Mouse (Mus musculus) adrenal gland, adult 8-10 months (tissue): Measurements from ENCODE around the gene Ipo4. TPM values are rescaled to one million over a fixed set of nuclear protein-coding genes. Genes with fewer than 3 reads are reported as not detected.
A peak's percentile ranks its signal among the peaks of the same experiment; 100 is the strongest.

Experiments used
- DNase-seq: peaks from one replicate; pipeline ENCODE4 v3.0.0; 2022
- total RNA-seq, 4 experiments: library from RNA; stranded (reverse); gene quantifications; 2 replicates each; pipeline ENCODE4 v1.2.4; 2022

Ipo4 gene
- total RNA-seq, 4 experiments from 2014 or later = 93.7 to 140 (median 111) TPM

DNA sequence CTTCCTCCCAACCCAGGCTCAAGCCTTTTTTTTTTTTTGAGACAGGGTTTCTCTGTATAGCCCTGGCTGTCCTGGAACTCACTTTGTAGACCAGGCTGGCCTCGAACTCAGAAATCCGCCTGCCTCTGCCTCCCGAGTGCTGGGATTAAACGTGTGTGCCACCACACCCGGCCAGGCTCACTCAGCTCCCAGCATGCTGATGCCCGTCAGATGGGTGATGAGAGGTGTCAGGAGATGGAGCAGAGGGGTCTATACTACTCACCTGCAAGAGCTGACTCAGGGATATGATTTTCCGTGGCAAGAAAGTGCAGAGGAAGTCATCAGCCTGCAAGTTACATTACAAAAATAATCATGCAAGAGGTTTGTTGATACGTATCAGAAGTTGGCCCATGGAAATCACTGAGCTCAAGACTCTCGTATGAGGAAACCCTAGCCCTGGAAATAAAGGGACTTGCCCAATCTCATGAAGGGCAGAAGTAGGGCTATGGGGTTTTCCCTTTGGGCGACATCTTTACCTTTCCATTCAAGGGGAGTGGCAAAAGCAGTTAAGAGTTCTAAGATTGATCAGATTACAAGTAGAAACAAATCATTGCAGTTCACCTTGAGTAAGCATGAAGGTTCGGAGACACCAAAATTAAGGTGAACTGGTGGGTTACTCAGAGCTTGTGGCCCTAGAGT lies 45.8 kb downstream of the Ipo4 start:
- no peak for DNase-seq

DNA sequence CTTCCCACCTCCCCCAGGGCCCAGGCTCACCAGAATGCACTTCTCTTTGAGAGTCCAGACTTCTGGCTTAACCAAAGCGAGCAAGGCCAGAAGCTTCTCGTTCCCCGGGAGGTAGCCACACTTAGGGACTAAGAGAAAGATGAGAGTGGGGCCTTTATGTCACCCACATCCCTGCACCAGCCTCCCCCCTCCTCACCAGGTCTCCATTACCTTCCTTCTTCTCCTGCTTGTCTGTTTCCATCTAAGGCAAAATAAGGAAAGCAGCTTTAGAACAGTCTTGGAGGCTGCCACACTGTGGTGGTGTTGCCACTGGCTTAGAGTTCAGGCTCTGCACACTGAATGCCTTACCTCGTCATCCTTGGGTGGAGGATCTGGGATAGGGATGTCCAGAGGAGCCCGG lies 46.5 kb downstream of the Ipo4 start:
- DNase-seq = no peak

DNA sequence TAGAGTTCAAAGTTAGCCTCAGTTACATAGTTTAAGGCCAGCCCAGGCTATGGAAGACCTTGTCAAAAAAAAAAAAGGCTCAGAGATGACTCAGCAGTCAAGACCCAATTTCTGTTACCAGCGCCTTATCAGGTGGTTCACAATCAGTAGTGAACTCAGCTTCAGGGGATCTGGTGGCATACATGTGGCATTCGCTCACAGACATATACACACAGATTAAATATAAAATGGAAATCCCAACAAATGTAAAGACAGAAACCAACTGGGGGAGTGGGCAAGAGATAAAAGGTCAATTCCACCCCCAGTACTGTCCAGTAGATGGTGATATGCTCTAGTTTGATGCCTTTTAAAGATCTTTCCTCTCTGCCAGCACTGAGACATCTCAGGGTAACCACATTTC lies 49.6 kb downstream of the Ipo4 start:
- DNase-seq = no peak

DNA sequence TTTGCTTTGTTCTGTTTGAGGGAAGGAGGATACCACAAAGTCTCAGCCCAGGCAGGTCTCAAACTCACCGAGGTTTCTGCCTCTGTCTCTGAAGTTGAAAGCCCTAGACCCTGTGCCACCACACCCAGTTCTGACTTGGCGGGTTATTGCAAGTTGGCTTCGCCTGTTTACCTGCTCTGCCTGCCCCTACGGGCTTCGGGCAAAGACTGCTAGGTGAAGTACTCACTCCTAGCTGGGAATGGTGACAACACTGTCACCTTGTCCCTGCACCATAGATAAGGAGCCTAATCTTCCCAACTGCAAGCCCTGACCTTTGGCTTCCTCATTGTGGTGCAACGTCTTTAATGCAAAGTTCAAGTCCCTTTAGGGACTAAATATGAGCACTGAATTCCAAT lies 50.2 kb downstream of the Ipo4 start:
- no peak for DNase-seq

DNA sequence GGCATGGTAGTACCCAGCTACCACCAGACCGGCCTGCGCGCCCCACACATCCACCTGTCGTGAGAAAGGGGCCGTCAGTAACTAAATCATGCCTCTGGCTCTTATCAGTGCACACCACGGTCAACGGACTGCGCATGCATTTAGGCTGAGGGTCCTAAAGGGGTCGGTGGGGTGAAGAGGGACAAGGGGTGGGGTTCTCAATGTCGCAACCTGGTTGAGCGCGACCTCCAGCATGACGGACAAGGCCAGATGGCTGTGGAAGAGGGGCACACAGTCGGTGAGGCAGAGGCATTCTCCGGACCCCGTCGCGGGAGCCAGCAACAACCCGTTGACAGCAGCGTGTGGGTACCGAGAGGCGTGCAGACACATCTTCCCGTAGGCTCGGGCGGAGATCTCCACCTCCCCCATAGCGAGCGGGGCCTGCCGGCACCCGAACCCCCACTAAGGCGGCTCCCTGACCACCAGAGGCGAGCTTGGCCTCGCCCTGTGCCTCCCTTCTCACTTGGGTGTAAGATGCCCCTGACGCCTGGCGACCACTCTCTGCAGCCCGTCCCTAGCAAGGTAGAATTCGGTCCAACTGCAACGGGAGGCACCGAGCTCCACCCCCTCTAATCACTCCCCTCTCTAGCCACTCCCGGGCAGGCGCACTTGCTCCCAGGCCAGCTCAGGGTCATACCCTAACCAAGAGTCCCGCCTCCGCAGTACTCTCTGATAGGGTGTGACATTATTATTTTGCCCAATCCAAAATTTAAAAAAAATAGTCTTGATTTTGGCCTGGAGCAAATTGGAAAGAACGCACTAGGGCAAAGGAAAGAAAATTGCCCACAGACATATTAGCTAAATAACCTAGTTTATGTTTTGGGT lies 50.8 kb downstream of the Ipo4 start, which contains the start of gene Emc9:
Emc9 (minus strand) TSS at position 601 of the 864 bp plus-strand sequence.
- DNase-seq = peak; percentile 84

DNA sequence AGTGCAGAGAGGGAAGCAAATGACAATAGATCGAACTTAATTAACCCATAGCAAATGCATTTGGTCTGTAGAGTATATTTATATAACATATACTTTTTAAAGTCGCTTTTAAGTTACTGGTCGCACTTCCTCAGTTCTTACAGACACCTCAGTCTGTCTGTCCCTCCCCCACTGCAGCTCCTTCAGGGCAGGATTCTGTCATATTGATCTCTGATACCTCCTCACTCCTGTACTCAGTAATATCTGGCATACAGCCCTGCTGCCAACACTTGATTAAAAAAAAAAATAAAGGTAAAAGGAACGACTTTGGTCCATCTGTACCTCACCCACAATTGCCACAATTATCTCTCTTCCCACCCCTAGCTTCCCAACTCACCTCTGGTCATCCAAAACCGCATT lies 51.5 kb downstream of the Ipo4 start:
- DNase-seq = no peak

DNA sequence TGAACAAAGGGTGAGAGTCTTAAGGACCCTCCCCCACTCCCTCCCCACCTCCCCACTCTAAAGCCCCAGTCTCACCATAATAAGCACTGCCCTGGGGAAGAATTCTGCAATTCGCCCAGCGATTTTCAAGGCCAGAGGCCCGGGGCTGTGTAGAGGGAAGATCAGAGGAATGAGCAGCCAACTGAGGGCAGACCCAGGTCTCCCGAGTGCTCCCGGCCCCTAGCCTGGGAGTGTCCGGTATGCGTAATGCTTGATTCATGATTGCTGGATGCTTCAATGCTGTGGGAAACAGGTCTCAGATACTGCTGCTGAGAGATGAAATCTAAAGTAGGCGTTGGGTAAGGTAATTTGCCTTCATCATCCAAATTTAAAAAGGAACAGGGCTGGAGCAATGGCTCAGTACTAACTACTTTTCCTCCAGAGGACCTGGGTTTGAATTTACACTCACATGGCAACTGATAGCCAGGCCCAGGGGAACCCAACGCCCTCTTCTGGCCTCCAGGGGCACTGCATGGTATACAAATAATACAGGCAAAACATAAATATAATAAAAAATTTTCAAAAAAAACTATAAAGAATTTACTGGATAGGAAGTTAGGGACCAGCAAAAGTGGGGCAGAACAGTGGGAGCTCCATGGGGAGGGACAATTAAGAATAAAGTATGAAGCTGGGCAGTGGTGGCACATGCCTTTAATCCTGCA lies 53.6 kb downstream of the Ipo4 start:
- DNase-seq = no peak

DNA sequence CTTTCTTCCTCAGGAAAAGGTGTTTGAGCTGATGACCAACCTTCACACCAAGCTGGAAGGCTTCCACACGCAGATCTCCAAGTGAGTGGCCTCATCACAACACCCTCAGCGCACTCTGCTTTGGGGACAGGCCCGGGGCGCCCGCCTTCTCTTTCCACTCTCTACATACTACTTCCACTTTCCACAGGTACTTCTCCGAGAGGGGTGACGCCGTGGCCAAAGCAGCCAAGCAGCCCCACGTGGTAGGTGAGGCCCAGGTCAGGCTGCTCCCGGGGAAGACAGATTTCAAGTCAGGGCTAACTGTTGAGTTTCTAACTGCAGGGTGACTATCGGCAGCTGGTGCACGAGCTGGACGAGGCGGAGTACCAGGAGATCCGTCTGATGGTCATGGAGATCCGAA lies 55.0 kb downstream of the Ipo4 start:
- no peak for DNase-seq

DNA sequence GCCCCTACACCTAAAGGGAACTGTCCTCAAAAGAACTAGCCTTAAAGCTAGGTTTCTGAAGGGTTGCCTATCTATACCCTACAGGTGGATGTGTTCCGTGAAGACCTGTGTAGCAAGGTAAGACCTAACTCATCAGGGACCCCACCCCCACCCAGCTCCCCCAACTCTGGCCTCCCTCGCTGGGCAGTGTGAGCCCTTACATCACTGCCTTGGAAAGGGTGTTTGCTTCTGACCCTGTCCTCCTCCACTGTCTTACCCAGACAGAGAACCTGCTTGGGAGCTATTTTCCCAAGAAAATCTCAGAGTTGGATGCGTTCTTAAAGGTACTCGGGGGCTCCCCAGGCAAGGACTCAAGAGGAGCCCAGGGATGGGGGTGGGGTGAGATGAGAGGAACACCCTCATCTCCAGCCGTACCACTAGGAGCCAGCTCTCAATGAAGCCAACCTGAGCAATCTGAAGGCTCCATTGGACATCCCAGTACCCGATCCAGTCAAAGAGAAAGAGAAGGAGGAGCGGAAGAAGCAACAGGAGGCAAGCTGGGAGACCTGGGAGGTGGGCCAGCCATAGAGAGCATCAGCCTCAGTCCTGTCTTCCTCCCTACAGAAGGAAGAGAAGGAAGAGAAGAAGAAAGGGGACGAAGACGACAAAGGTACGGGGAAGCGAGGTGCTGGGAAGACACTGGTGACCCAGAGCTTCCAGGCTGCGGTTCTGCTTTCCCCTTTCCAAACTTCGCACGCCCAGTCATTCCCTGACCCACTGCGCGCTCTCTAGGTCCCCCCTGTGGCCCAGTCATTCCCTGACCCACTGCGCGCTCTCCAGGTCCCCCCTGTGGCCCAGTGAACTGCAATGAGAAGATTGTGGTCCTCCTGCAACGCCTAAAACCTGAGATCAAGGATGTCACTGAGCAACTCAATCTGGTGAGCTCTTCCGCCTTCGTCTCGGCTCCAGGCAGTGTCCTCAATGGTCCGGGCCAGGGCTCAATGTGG lies 56.0 kb downstream of the Ipo4 start:
- DNase-seq = no peak

DNA sequence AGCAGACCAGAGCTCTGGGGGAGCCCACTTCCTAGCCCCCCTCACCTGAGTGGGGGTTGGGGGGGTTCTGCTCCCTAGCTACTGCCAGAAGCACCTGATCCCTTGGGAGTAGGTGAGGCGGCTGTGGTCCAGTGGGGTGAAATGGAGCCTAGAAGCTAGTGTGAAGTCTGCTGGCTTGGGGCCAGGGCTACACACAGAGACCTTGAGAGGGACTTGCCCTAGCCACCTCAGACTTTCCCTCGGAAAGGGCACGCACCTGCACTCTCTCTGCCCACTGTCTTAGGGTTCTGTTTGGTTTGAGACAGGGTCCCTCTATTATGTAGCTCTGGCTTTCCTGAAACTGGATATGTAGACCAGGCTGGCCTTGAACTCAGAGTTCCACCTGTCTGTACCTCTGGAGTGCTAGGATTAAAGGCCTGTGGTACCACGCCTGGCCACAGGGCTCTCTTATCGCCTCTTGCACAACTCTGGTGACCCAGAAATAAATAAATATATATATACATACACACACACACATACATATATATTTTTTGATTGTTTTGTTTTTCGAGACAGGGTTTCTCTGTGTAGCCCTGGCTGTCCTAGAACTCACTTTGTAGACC lies 57.0 kb downstream of the Ipo4 start:
- peak; percentile 81 for DNase-seq

DNA sequence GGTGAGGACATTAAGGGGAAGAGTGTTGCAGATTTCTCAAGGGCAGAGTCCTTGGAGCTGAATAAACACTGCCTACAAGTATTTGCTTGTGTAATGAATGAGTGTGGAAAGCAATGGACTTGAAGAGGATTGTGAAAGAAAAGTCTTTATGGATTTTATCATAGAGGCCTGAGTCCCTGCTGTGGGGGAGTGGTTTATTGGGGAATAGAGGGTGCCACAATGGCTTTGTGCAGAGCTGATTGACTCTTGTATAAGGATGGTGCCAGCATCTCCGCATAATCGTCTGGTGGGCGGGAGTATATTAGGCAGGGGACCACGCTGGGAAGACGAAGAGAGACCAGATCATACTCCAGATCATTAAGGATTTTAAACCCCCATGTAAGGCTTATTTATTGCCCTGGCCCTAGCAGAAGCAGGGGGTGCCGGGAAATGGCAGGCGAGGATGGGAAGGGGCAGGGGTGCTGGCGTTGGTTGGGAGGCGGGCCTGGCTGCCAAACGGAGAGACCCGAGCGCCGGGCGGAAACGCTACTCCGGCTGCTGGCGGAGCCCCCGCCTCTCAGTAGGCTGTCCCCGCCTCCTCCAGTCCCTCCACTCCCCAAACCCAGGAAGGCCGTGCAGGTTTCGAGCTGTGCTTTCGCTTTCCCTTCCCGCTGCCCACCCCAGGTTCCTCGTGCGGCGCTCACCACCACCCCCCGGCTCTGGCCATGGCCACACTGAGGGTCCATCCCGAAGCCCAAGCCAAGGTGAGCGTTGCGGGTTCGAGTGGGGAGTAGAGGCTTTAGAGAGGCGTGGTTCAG lies 57.7 kb downstream of the Ipo4 start, which contains the start of gene Psme1:
Psme1 (plus strand) TSS at position 253 of the 797 bp plus-strand sequence.
- DNase-seq = peak; percentile 85

DNA sequence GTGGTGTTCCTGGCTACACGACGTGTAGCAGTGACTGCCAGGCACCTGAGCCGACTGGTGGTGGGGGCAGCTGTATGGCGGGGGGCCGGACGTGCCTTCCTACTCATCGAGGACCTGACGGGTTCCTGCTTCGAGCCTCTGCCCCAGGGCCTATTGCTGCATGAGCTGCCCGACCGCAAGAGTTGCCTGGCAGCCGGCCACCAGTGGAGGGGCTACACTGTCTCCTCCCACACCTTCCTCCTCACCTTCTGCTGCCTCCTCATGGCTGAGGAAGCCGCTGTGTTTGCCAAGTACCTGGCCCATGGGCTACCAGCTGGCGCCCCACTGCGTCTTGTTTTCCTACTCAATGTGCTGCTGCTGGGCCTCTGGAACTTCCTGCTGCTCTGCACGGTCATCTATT lies 59.4 kb downstream of the Ipo4 start:
- DNase-seq = no peak

DNA sequence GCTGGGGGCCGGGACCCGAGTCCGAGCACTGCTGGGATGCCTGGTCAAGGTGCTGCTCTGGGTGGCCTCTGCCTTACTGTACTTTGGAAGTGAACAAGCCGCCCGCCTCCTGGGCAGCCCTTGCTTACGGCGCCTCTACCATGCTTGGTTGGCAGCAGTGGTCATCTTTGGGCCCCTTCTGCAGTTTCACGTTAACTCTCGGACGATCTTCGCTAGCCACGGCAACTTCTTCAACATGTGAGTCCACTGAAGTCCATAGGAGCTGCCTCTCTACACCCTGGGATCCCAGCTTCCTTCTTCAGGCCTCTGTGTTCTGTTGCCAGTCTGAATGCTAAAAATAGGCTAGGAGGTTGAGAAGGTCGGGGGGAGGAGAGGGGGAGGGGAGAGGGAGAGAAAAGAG lies 60.0 kb downstream of the Ipo4 start:
- DNase-seq = no peak

Other genes with a start within 250 kb of the Ipo4 start
- gene Dhrs4, start 157.2 kb downstream of the Ipo4 start, total RNA-seq = 10 to 100 TPM; 51.9 to 72.7 (median 66.9) TPM
- gene Carmil3, start 145.3 kb downstream of the Ipo4 start, total RNA-seq = 10 to 100 TPM in 2 of 4 experiments, 1 to 10 TPM in 2; 5.7 to 14.0 (median 8.6) TPM
- gene Cpne6, start 125.5 kb downstream of the Ipo4 start, total RNA-seq = under 1 TPM; 0.09 to 0.35 (median 0.27) TPM
- gene Nrl, start 111.0 kb downstream of the Ipo4 start, total RNA-seq = not detected
- 10 to 100 TPM; 36.5 to 44.6 (median 40.6) TPM for gene Pck2, start 95.7 kb downstream of the Ipo4 start, total RNA-seq
- gene Dcaf11, start 76.0 kb downstream of the Ipo4 start, total RNA-seq = 100 to 1,000 TPM; 146 to 159 (median 158) TPM
- 1 to 10 TPM in 1 of 4 experiments, under 1 TPM in 2, not detected in 1; 0.70 to 1.2 (median 0.81) TPM for gene A730061H03Rik, start 75.6 kb downstream of the Ipo4 start, total RNA-seq
- gene Fitm1, start 60.3 kb downstream of the Ipo4 start, total RNA-seq = under 1 TPM; 0.74 to 0.98 (median 0.85) TPM
- 100 to 1,000 TPM; 253 to 384 (median 292) TPM for gene Psme1, start 57.8 kb downstream of the Ipo4 start, total RNA-seq
- gene Emc9, start 50.7 kb downstream of the Ipo4 start, total RNA-seq = 10 to 100 TPM; 47.3 to 50.6 (median 49.7) TPM
- gene Psme2, start 44.8 kb downstream of the Ipo4 start, total RNA-seq = 100 to 1,000 TPM; 325 to 423 (median 363) TPM
- gene Rnf31, start 44.2 kb downstream of the Ipo4 start, total RNA-seq = 10 to 100 TPM; 33.3 to 52.1 (median 39.2) TPM
- gene Irf9, start 32.4 kb downstream of the Ipo4 start, total RNA-seq = 10 to 100 TPM; 20.2 to 28.5 (median 27.6) TPM
- 10 to 100 TPM; 12.0 to 18.1 (median 13.1) TPM for gene Rec8, start 17.9 kb downstream of the Ipo4 start, total RNA-seq
- gene Gm49378, start 1.9 kb upstream of the Ipo4 start, total RNA-seq = 1 to 10 TPM in 2 of 4 experiments, not detected in 2; 1.5 to 1.9 TPM
- gene Tm9sf1, start 7.8 kb upstream of the Ipo4 start, total RNA-seq = 100 to 1,000 TPM in 2 of 4 experiments, 10 to 100 TPM in 2; 95.2 to 101 (median 98.7) TPM
- 1 to 10 TPM in 2 of 4 experiments, under 1 TPM in 2; 0.93 to 2.0 (median 1.5) TPM for gene Tssk4, start 14.2 kb upstream of the Ipo4 start, total RNA-seq
- gene Mdp1, start 24.6 kb upstream of the Ipo4 start, total RNA-seq = 10 to 100 TPM; 59.0 to 65.8 (median 62.3) TPM
- 10 to 100 TPM; 26.3 to 36.5 (median 32.8) TPM for gene Gmpr2, start 36.0 kb upstream of the Ipo4 start, total RNA-seq
- gene Nedd8, start 36.2 kb upstream of the Ipo4 start, total RNA-seq = 100 to 1,000 TPM; 299 to 385 (median 359) TPM
- 10 to 100 TPM; 25.5 to 44.5 (median 34.2) TPM for gene Tinf2, start 45.9 kb upstream of the Ipo4 start, total RNA-seq
- gene Tgm1, start 78.0 kb upstream of the Ipo4 start, total RNA-seq = under 1 TPM; 0.17 to 0.46 (median 0.30) TPM
- 10 to 100 TPM; 20.2 to 31.5 (median 26.1) TPM for gene Rabggta, start 86.3 kb upstream of the Ipo4 start, total RNA-seq
- 10 to 100 TPM; 67.5 to 76.9 (median 71.0) TPM for gene Dhrs1, start 109.7 kb upstream of the Ipo4 start, total RNA-seq
- gene Nop9, start 109.7 kb upstream of the Ipo4 start, total RNA-seq = 10 to 100 TPM; 17.7 to 20.5 (median 19.1) TPM
- under 1 TPM in 2 of 4 experiments, not detected in 2; 0.31 to 0.49 TPM for gene Cideb, start 122.5 kb upstream of the Ipo4 start, total RNA-seq
- gene Ltb4r2, start 125.5 kb upstream of the Ipo4 start, total RNA-seq = under 1 TPM in 1 of 4 experiments, not detected in 3; 0.17 TPM
- gene Ltb4r1, start 130.0 kb upstream of the Ipo4 start, total RNA-seq = under 1 TPM; 0.31 to 0.75 (median 0.43) TPM
- gene Adcy4, start 148.1 kb upstream of the Ipo4 start, total RNA-seq = 1 to 10 TPM; 5.2 to 9.1 (median 7.8) TPM
- gene Ripk3, start 152.9 kb upstream of the Ipo4 start, total RNA-seq = 1 to 10 TPM; 3.0 to 6.2 (median 5.8) TPM
- gene Nfatc4, start 187.2 kb upstream of the Ipo4 start, total RNA-seq = 10 to 100 TPM; 23.3 to 45.1 (median 31.1) TPM
- 10 to 100 TPM; 14.3 to 23.2 (median 17.2) TPM for gene Nynrin, start 218.1 kb upstream of the Ipo4 start, total RNA-seq
- gene Cbln3, start 248.4 kb upstream of the Ipo4 start, total RNA-seq = under 1 TPM in 3 of 4 experiments, not detected in 1; 0.05 to 0.22 (median 0.06) TPM
- gene Khnyn, start 249.0 kb upstream of the Ipo4 start, total RNA-seq = 10 to 100 TPM; 19.1 to 27.2 (median 25.1) TPM